Mouse (Mus musculus): ENCODE measurements at regions not wholly inside any gene's neighbourhood (a gene's known extent, or its start where the extent isn't known, plus 50 kb on each side); places are given as distances from the start of the nearest gene placed in this dataset.

GRCm38 (mm10) chr6:73889144-73889795 lies 419.8 kb upstream of the 4931417E11Rik start:
- 80% methylated on average over 1 of the region's 1 CpGs for WGBS
- H3K4me2 ChIP-seq (ENCODE audit: low read depth, low read length): no peak overlapping the region
- H3K4me1 ChIP-seq (ENCODE audit: insufficient read depth, low read length): no peaks in the 10 kb centered on the region
- no peaks in the 10 kb centered on the region for H3K9me3 ChIP-seq (ENCODE audit: low read length)
- no peak for DNase-seq (ENCODE audit: low spot score)
- H3K27ac ChIP-seq: no peak overlapping the region
- ATAC-seq: no peak
- no peak overlapping the region for H3K4me3 ChIP-seq (ENCODE audit: low read length)
- no peaks in the 10 kb centered on the region for H3K27me3 ChIP-seq (ENCODE audit: insufficient read depth, low read length)
- no peak for TF ChIP-seq CTCF (IDR thresholded peaks at IDR 0.05; ENCODE audit: low read depth)
- H3K36me3 ChIP-seq (ENCODE audit: insufficient read depth, low read length): no peaks in the 10 kb centered on the region
- no peak overlapping the region for H3K9ac ChIP-seq (replicated peaks; ENCODE audit: low read length)

GRCm38 (mm10) chr6:73878662-73879061 lies 409.2 kb upstream of the 4931417E11Rik start:
- no peak for TF ChIP-seq CTCF (IDR thresholded peaks at IDR 0.05; ENCODE audit: low read depth)
- Histone ChIP-seq H3K4me3 (ENCODE audit: low read length) (no peak overlapping the region), H3K4me1 (ENCODE audit: insufficient read depth, low read length) (no peaks in the 10 kb centered on the region), H3K36me3 (ENCODE audit: insufficient read depth, low read length) (no peaks in the 10 kb centered on the region), H3K9me3 (ENCODE audit: low read length) (no peaks in the 10 kb centered on the region), H3K9ac (replicated peaks; ENCODE audit: low read length) (no peak overlapping the region), H3K27ac (no peak overlapping the region), H3K4me2 (ENCODE audit: low read depth, low read length) (no peak overlapping the region), H3K27me3 (ENCODE audit: insufficient read depth, low read length) (no peaks in the 10 kb centered on the region)
- 62% methylated on average over 3 of the region's 3 CpGs for WGBS
- no peak for ATAC-seq
- DNase-seq (ENCODE audit: low spot score): no peak

GRCm38 (mm10) chr6:73868683-73869082 lies 399.2 kb upstream of the 4931417E11Rik start:
- no peak overlapping the region for H3K9ac ChIP-seq (replicated peaks; ENCODE audit: low read length)
- no peaks in the 10 kb centered on the region for H3K27me3 ChIP-seq (ENCODE audit: insufficient read depth, low read length)
- no peaks in the 10 kb centered on the region for H3K9me3 ChIP-seq (ENCODE audit: low read length)
- no peak overlapping the region for H3K4me3 ChIP-seq (ENCODE audit: low read length)
- ATAC-seq: no peak
- H3K4me2 ChIP-seq (ENCODE audit: low read depth, low read length): no peak overlapping the region
- TF ChIP-seq CTCF (IDR thresholded peaks at IDR 0.05; ENCODE audit: low read depth): no peak
- no peak for DNase-seq (ENCODE audit: low spot score)
- no peaks in the 10 kb centered on the region for H3K4me1 ChIP-seq (ENCODE audit: insufficient read depth, low read length)
- no peak overlapping the region for H3K27ac ChIP-seq
- H3K36me3 ChIP-seq (ENCODE audit: insufficient read depth, low read length): no peaks in the 10 kb centered on the region
